Mouse (Mus musculus) neural tube, embryonic 15.5 days (tissue): ENCODE measurements at regions not wholly inside any gene's neighbourhood (a gene's known extent, or its start where the extent isn't known, plus 50 kb on each side); places are given as distances from the start of the nearest gene placed in this dataset.

ENCODE experiments used
- ATAC-seq: fragments of 200-750 bp; cut with Nextera tagmentation; 2 replicates; pipeline ENCODE4 v1.8.0; 2017; ENCODE audit warnings: mild to moderate bottlenecking, moderate TSS enrichment, moderate library complexity; ENCODE audit not compliant: low FRiP score
- H3K27ac ChIP-seq: fragments of 300-500 bp; sonication (generic); replicated peaks from 2 replicates; pipeline ENCODE4 v1.5.1; 2015; ENCODE audit warnings: mild to moderate bottlenecking, inconsistent platforms
- H3K27me3 ChIP-seq: fragments of 300-500 bp; sonication (generic); replicated peaks from 2 replicates; pipeline ENCODE4 v1.6.1; 2015; ENCODE audit warnings: inconsistent platforms
- H3K36me3 ChIP-seq: fragments of 300-500 bp; sonication (generic); 2 replicates; pipeline ENCODE4 v1.6.1; 2015; ENCODE audit warnings: inconsistent platforms
- H3K4me1 ChIP-seq: fragments of 300-500 bp; sonication (generic); 2 replicates; pipeline ENCODE4 v1.6.1; 2015; ENCODE audit warnings: inconsistent platforms
- H3K4me2 ChIP-seq: fragments of 300-500 bp; sonication (generic); 2 replicates; pipeline ENCODE4 v1.6.1; 2015; ENCODE audit warnings: inconsistent platforms, mild to moderate bottlenecking, moderate library complexity
- H3K4me3 ChIP-seq: fragments of 300-500 bp; sonication (generic); replicated peaks from 2 replicates; pipeline ENCODE4 v1.5.1; 2015; ENCODE audit warnings: mild to moderate bottlenecking, inconsistent platforms
- H3K9ac ChIP-seq: fragments of 300-500 bp; sonication (generic); replicated peaks from 2 replicates; pipeline ENCODE4 v1.6.1; 2015; ENCODE audit warnings: mild to moderate bottlenecking, inconsistent platforms
- H3K9me3 ChIP-seq: fragments of 300-500 bp; sonication (generic); replicated peaks from 2 replicates; pipeline ENCODE4 v1.6.1; 2016; ENCODE audit warnings: inconsistent platforms
- WGBS: fragments of 180-500 bp; shearing (Covaris S2); methylation state at CpG from one replicate; pipeline ENCODE4 v1.1.7; 2015; ENCODE audit warnings: mixed read lengths; 5-methylcytosine and 5-hydroxymethylcytosine counted together

DNA sequence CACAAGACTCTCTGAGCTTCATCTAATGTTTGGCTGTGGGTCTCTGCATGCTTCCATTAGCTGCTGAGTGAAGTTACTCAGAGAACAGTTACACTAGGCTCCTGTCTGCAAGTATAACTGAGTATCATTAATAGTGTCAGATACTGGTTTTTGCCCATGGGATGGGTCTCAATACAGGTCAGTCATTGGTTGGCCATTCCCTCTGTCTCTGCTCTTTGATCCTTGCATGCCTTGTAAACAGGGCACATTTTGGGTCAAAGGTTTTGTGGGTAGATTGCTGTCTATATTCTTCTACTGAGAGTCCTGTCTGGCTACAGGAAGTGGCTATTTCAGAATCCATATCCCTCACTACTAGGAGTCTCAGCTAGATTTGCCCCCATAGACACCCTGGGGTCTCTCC, 2864.7 kb upstream of the Lrrc6 start:
- no peaks in the 10 kb centered on the region for H3K27me3 ChIP-seq
- no peak overlapping the region for H3K4me3 ChIP-seq
- H3K27ac ChIP-seq = no peak overlapping the region
- no peak overlapping the region for H3K9ac ChIP-seq
- no peak overlapping the region for H3K4me2 ChIP-seq
- no peaks in the 10 kb centered on the region for H3K36me3 ChIP-seq
- no peak for ATAC-seq
- no peaks in the 10 kb centered on the region for H3K4me1 ChIP-seq
- no peaks in the 10 kb centered on the region for H3K9me3 ChIP-seq

DNA sequence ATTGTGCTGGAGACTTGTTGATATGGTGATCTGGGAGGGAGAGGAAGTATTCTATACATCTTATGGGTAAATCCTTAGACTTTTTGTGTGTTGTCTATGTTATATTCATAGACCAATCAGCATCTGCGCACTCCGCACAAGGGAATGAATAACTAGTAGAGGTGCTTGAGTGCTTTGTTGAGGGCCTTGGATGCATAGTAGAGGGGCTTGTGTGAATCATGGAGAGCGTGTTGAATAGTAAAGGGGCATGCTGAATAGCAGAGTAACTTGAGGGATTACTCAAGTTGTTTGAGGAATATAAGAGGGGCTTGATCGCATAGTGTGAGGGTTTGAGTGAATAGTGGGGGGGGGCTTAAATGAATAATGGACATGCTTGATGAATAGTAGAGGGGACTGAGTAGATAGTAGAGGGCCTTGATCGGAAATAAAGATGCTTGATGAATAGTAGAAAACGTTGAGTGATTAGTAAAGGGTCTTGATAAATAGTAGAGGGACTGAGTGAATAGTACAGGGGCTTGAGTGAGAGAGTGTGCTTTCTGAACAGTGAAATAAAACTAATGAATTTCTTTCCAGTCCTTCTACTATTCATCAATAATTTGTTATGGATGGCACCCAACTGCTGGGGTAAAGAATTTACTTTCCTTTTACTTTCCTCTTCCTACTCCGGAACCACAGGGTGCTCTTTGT, 2849.5 kb upstream of the Lrrc6 start:
- no peak for ATAC-seq
- Histone ChIP-seq H3K4me1 (no peaks in the 10 kb centered on the region), H3K9me3 (no peaks in the 10 kb centered on the region), H3K36me3 (no peaks in the 10 kb centered on the region), H3K27ac (no peak overlapping the region), H3K4me2 (no peak overlapping the region), H3K27me3 (no peaks in the 10 kb centered on the region), H3K4me3 (no peak overlapping the region), H3K9ac (no peak overlapping the region)
- 41% methylated on average over 7 of the region's 7 CpGs for WGBS

DNA sequence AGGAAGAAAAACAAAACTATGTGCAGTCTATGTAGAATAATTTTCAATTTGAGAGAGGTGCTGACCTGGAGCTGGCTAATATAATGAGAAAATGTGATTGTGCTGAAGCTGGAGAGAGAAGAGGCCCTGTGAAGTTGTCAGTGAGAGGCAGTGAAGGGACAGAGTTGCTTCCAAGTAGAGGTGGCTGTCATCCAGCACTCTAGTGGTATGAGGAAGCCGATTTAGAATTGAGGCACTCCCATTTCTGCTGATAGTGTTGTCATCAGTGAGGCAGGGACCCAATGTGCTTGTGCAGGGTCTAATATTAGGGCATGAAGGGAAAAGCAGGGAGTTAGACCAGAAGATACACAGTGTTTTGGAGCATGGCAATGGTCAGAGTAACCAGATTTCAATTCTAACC, 2845.4 kb upstream of the Lrrc6 start:
- H3K27me3 ChIP-seq = no peaks in the 10 kb centered on the region
- no peak overlapping the region for H3K4me3 ChIP-seq
- 96% methylated on average over 1 of the region's 1 CpGs for WGBS
- H3K9ac ChIP-seq = no peak overlapping the region
- no peak for ATAC-seq
- no peak overlapping the region for H3K27ac ChIP-seq
- H3K9me3 ChIP-seq = no peaks in the 10 kb centered on the region
- H3K4me1 ChIP-seq = no peaks in the 10 kb centered on the region
- no peak overlapping the region for H3K4me2 ChIP-seq
- no peaks in the 10 kb centered on the region for H3K36me3 ChIP-seq

DNA sequence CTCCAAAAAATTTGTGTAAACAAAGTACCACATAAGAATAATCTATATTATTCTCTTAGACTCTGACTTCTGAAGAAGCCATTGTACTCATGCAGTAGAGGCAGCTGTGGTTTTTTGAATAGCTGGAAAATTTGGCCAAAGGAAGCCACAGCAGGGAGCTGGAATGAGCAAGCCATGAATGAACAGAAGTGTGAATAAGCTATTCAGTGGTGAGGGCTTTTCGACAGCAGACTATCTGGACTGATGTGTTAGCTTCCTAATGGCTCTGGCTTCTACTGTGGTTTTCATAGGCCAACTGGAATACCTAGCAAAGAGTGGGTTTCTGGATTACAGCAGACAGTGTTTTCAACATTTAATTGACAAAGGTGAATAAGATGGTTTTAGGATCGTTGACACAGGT, 2842.0 kb upstream of the Lrrc6 start:
- no peak for ATAC-seq
- Histone ChIP-seq H3K4me1 (no peaks in the 10 kb centered on the region), H3K4me2 (no peak overlapping the region), H3K27ac (no peak overlapping the region), H3K4me3 (no peak overlapping the region), H3K9ac (no peak overlapping the region), H3K9me3 (no peaks in the 10 kb centered on the region), H3K36me3 (no peaks in the 10 kb centered on the region), H3K27me3 (no peaks in the 10 kb centered on the region)
- 49% methylated on average over 2 of the region's 2 CpGs for WGBS

DNA sequence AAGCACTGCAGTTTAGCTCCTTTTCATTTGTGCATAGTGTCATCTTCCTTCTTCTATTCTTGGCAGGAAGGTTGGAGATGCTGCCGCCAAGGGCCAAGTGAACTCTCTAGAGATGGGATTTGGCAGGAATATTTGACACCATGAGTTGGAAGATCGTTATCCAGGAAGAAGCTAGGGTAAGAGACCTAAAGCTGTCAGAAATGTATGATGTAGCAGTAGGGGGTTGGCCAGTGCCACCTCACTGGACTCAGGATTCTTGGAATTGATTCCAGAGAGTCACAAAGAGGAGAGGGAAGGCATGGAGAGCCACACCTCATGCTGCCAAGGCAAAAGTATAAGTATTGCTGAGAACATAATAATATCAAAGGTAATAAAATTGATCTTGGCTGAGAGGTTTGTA, 2835.8 kb upstream of the Lrrc6 start:
- H3K27me3 ChIP-seq = no peaks in the 10 kb centered on the region
- H3K4me3 ChIP-seq = no peak overlapping the region
- WGBS = 80% methylated on average over 2 of the region's 2 CpGs
- H3K36me3 ChIP-seq = no peaks in the 10 kb centered on the region
- H3K4me2 ChIP-seq = no peak overlapping the region
- ATAC-seq = no peak
- no peak overlapping the region for H3K9ac ChIP-seq
- H3K9me3 ChIP-seq = no peaks in the 10 kb centered on the region
- no peak overlapping the region for H3K27ac ChIP-seq
- H3K4me1 ChIP-seq = no peaks in the 10 kb centered on the region

DNA sequence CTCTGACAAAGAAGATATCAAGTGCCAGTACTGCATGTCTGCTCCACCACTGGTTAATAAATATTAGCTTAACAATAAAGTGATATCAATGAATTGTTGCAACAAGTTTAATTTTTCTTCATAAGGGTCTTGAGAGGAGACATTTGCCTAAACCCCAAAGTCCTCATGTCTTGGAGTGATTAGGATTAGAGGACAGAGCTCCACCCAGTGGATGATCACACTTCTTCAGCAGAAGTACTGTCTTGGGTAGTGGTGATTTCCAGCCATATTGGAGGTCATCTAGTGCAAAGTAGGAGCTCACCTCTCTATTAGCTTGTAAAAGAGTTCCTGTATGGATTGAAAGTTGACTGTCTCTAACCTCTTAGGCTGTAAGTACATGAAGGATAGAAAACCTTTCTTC, 2825.8 kb upstream of the Lrrc6 start:
- Histone ChIP-seq H3K27ac (no peak overlapping the region), H3K4me3 (no peak overlapping the region), H3K9me3 (no peaks in the 10 kb centered on the region), H3K4me2 (no peak overlapping the region), H3K36me3 (no peaks in the 10 kb centered on the region), H3K4me1 (no peaks in the 10 kb centered on the region), H3K9ac (no peak overlapping the region), H3K27me3 (no peaks in the 10 kb centered on the region)
- no peak for ATAC-seq

DNA sequence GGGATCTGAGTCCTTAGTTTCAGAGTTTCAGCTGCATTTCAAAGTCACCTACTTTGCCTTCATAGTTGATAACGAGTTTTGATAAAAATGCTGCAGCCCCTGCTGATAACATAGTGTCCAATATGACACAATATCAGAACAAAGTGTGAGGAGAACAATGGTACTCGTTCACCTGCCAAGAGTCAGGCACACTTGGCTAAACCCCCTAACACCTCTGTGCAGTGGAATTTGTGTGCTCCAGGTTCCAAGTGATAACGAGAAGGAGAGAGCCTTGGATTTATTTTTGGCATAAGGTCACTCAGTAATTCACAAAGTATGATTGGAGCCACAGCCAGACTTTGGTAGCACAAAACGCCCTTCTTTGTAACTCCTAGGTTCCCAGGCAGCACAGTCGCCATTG, 2802.4 kb upstream of the Lrrc6 start:
- no peak for ATAC-seq

DNA sequence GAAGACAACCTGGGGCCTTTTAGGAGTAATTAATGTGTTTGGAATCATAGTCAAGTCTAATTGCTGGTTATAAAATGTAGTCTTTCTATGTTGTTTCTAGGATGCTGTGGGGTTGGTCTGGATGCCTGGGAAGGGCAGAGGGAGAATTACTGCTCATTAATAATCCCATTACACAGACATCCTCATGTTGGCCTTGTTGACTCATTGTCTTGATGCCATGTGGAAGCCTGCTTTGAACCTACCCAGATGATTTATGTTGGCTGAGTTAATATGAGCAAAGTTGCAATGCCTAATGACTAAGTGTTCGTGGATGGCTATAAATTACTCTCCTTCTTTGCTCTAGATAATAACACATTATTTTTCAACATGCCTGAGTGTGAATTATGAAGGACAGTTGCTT, 2790.6 kb upstream of the Lrrc6 start:
- Histone ChIP-seq H3K9me3 (no peaks in the 10 kb centered on the region), H3K4me2 (no peak overlapping the region), H3K27ac (no peak overlapping the region), H3K4me3 (no peak overlapping the region), H3K4me1 (no peaks in the 10 kb centered on the region), H3K36me3 (no peaks in the 10 kb centered on the region), H3K9ac (no peak overlapping the region), H3K27me3 (no peaks in the 10 kb centered on the region)
- WGBS = 51% methylated on average over 1 of the region's 1 CpGs
- no peak for ATAC-seq

More for the DNA sequence above, 2802.4 kb upstream of the Lrrc6 start:
- Histone ChIP-seq H3K4me2 (no peak overlapping the region), H3K9me3 (no peaks in the 10 kb centered on the region), H3K4me1 (no peaks in the 10 kb centered on the region), H3K9ac (no peak overlapping the region), H3K4me3 (no peak overlapping the region), H3K27me3 (no peaks in the 10 kb centered on the region), H3K36me3 (no peaks in the 10 kb centered on the region), H3K27ac (no peak overlapping the region)
- 83% methylated on average over 5 of the region's 5 CpGs for WGBS

DNA sequence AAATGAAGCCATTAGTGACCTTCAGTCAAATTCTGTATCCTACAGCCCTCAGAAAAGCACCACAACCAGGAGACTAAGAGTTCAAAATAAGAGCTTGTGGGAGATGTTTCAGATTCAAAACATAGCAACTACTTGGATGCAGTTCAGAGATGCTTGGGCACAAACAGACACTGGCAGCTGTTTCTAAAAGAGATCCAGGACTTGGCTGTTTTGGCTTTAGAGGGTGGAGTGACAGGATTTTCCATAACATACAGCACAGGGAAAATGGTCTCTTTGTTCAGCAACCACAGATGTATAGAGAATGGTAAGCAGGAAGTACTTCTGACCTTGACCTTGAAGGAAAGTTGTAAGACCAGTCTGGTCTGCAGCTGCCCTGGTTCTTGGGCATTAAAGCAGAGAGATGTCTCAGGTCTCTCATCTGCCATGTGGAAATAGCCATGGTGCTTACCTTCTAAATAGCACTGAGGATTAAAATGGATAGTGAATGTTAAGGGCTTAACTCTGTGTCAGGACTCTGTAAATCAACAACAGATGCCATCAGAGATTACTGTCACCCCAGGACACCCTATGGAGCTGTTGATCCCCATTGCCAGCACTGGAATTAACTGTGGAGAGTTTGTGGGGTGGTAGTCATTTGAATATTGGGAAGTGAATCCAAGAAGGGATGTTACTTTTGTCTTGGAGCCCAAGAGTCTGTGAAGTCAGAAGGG, 2775.0 kb upstream of the Lrrc6 start:
- H3K9ac ChIP-seq = no peak overlapping the region
- no peak for ATAC-seq
- H3K27me3 ChIP-seq = no peaks in the 10 kb centered on the region
- H3K27ac ChIP-seq = no peak overlapping the region
- H3K36me3 ChIP-seq = no peaks in the 10 kb centered on the region
- H3K4me1 ChIP-seq = no peaks in the 10 kb centered on the region; the same call in 1 of the 2 replicates
- H3K4me2 ChIP-seq = no peak overlapping the region
- no peaks in the 10 kb centered on the region for H3K9me3 ChIP-seq
- no peak overlapping the region for H3K4me3 ChIP-seq

DNA sequence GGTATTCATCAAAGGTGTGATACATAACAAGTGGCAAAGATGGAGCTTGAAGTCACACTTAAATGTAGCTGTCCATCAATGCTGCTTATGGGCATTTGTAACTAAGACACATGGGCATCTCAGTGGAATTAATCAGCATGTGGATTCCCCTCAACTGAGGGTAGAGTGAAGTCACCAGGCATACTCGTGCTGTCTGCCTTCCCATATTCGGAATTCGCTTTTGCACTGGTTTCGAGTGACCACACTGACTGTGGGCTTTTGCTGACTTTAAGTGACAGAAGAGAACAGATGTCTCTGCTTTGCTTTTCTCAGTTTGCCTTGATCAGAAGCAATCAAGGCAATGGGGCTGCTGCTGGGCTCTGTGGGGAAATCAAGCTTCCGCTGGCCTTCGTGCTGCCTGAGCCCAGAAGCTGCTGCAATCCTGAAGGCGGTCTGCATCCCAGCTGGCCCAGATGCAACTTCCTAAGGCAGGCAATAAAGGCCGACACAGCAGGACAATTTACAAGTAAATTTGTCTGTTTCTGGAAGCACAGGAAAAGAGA, 2773.6 kb upstream of the Lrrc6 start:
- ATAC-seq = no peak
- Histone ChIP-seq H3K4me2 (no peak overlapping the region), H3K36me3 (no peaks in the 10 kb centered on the region), H3K27me3 (no peaks in the 10 kb centered on the region), H3K27ac (no peak overlapping the region), H3K4me1 (no peaks in the 10 kb centered on the region; the same call in 1 of the 2 replicates), H3K9ac (no peak overlapping the region), H3K4me3 (no peak overlapping the region), H3K9me3 (no peaks in the 10 kb centered on the region)
- WGBS = 56% methylated on average over 8 of the region's 8 CpGs

DNA sequence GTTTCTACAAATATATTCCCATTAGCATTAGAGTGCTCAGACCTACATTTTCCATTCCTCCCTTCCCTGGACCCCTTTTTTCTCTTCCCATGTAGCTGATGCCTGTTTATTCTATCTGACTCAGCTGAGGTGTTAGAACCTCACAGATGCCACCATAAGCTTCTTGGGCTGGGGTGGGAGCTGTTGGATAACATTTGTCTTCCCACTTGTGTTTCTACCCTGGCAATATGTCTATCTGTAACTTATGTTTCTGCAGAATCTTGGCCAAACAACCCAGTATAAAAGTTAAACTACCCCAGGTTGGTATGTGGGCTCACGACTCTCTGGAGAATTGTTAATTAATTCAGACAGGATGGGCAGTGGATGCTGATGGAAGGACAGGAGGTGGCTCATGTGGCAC, 2772.8 kb upstream of the Lrrc6 start:
- no peak overlapping the region for H3K4me2 ChIP-seq
- H3K27me3 ChIP-seq = no peaks in the 10 kb centered on the region
- WGBS = 88% methylated on average over 1 of the region's 1 CpGs
- no peak overlapping the region for H3K4me3 ChIP-seq
- H3K9me3 ChIP-seq = no peaks in the 10 kb centered on the region
- no peak overlapping the region for H3K9ac ChIP-seq
- no peak overlapping the region for H3K27ac ChIP-seq
- H3K36me3 ChIP-seq = no peaks in the 10 kb centered on the region
- ATAC-seq = no peak
- H3K4me1 ChIP-seq = no peaks in the 10 kb centered on the region; the same call in 1 of the 2 replicates

DNA sequence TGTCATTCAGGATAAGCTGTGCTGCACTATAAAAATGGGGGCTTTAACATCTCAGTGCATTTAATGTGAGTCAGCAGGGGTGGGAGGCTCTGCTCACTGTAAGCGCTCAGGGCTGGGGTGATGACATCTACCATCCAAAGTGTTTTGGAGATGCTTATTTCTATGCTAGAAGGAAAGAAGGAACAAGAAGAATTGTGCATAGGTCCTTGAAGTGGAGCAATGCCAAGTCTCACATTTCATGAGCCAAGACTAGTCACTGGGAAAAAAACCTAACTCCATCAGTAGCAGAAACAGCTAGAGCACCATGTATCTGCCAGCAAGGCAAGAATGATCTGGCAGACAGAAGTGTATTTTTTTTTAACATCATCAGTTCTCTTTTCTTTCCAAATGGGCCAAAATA, 2761.2 kb upstream of the Lrrc6 start:
- no peaks in the 10 kb centered on the region for H3K36me3 ChIP-seq
- 86% methylated on average over 1 of the region's 1 CpGs for WGBS
- H3K4me2 ChIP-seq = no peak overlapping the region
- H3K4me3 ChIP-seq = no peak overlapping the region
- no peak overlapping the region for H3K27ac ChIP-seq
- H3K4me1 ChIP-seq = peaks cover 4% of the 10 kb centered on the region
- no peak overlapping the region for H3K9ac ChIP-seq
- no peaks in the 10 kb centered on the region for H3K9me3 ChIP-seq
- H3K27me3 ChIP-seq = no peaks in the 10 kb centered on the region
- ATAC-seq = no peak
